Mouse (Mus musculus) activated CD4-positive, CD25-positive, alpha-beta regulatory T cell, adult 4 months (primary cell): ENCODE results near the gene Dnah9. TPM values are rescaled to one million over a fixed set of nuclear protein-coding genes. Genes with fewer than 3 reads are reported as not detected.

Experiments used
- ATAC-seq: one replicate; pipeline ENCODE4 v1.8.0; 2017
- polyA plus RNA-seq, 2 experiments: library from polyadenylated mRNA; unstranded; fragments of 100-300 nt; shearing (Covaris generic); gene quantifications; one replicate each; pipeline ENCODE4 v1.2.1; 2017

The Dnah9 gene
- polyA plus RNA-seq, result under 1 TPM in 1 of 2 experiments, not detected in 1; 0.29 TPM

DNA sequence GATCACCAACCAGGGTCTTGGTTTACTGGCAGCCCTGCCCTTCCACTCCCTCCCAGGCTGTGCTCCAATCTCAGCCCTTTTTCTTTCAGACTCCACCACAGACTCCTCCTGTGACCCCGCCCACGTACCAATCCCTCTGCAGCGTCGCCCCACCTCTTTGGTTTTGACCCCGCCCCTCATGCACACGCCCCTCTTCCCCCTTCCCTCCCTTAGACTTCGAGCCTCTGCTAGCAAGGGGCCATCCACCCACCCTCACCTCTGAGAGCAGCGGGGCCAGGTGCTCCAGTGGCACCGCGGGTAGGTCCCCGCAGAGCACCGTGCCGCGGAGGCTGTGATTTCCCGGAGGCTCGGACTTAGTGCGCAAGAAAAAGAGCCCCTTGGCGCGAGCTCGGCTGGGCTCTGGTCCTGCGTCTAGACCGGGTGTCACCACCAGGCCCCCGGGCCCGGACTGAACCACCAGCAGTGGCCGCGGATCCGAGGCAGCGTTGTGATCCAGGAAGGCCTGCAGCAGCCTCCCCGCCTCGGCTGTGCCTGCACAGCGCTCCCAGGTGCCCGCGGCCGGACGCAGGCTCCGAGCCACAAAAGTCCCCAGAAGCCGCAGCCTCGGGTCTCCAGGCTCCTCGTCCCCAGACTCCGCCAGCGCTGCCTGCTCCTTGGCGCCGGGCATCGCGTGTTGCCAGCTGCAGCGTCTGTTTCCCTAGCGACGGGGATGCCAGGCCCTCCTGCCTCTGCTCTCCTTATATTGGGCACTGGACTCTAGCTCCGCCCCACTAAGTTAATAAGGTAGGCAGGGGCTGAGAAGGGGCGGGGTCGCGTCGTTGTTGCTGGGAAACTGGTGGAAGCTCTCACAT, at the start of gene Dnah9:
Gene Dnah9 (minus strand): TSS at position 751 of the 851 bp plus-strand sequence.
- ATAC-seq, result no peak

DNA sequence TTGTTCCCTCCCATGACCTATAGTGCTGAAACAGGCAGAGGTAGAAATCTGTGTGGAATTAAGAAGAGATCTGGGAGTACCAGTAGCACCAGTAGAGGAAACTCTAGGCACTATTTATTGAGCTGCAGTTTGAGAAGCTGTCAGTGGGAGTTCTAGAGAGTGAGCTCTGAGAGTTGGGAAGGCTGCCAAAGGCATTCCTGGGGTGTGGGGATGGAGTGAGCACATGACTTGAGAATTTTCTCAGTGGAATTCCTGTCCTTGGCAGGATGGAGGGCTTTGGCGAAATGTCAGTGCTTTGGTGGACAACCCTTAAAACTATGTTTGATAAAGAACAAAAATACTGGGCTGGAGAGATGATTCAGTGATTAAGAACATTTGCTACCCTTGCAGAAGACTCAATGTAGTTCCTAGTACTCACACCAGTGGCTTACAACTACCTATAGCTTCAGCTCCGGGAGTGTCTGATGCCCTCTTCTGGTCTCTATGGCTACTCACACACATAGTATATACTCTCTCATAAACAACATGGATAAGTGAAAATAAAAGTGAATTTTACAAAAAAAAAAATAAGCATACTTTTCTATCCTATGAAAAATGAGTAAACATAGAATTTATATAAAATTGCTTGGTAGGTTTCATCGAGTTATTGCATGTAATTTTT, 20.4 kb upstream of the Dnah9 start:
- ATAC-seq, result no peak

DNA sequence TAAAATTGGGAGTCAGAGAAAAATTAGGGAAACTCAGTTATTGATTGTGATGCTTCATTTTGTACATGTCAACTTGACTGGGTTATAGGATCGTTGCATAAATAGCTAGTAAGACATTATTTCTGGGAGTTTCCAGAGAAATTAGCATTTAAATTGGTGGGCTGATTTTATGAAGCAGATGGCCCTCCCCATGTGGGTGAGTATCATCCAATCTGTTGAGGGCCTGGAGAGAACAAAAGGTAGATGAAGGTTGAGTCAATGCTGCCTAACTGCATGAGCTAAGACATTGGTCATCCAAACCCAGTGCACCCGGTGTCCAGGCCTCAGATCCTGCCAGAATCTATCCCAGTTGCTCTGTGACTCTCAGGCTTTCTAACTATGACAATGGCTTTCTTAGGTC, 19.8 kb upstream of the Dnah9 start:
- ATAC-seq, result no peak

DNA sequence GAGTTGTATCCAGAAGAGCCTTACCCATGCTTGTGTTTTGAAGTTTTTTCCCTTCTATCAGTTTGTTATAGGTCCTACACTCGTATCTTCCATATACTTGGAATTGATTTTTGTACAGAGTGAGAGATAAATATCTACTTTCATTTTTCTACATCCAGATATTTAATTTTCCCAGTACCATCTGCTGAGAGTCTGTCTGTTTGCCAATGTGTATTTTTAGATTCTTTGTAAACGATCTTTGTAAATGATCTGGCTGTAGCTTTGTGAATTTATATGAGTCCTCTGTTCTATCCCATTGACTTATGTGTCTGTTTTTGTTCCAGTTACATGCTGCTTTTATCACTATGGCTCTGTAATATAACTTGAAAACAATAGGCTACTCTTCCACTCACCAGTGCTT, 9.4 kb upstream of the Dnah9 start:
- ATAC-seq, result no peak

DNA sequence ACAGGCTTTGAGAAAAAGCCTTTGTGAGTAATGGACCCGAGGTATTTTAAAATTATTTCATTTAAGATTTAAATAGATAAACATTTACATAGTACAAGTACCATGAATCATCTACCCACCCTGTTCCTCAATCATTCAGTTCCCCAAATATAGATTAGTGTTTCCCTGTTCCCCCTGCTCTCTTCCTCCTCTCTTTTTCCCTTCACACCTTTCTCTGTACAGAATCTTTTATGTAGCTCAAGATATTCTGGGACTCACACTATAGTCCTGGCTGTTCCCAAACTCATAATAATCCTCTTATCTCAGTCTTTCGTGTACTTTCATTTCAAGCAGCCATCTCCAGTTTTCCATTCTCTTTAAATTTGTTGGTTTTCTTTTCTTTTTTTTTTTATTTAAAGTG, 4.3 kb downstream of the Dnah9 start:
- no peak for ATAC-seq

DNA sequence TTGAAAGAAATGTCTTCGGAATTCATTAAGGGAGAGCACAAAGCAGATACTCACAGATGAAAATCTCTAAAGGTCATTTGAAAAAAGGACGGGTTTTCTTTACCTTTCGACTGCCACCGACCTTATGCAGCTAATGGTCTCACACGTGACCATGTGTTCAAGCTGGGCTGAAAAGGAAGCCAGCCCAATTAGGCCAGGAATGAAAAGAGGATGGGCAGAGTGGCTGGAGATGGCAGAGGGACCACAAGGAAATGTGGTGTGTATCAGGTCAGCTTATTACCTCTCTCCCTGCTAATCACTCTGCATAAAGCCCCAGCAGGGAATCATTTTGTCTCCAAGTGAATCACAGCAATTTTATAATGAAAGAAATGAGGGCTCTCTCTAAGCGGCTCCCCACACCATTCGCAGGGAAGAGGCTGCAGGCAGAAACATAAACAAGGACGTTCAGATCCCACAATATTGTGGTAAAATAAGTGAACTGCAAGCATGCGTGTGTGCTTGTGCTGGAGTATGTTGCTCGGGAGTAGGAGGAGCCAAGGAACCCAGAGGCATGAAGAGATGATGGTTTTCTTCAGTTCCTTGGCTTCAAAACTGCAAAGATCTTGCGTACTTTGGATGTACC, 27.6 kb downstream of the Dnah9 start:
- no peak for ATAC-seq

DNA sequence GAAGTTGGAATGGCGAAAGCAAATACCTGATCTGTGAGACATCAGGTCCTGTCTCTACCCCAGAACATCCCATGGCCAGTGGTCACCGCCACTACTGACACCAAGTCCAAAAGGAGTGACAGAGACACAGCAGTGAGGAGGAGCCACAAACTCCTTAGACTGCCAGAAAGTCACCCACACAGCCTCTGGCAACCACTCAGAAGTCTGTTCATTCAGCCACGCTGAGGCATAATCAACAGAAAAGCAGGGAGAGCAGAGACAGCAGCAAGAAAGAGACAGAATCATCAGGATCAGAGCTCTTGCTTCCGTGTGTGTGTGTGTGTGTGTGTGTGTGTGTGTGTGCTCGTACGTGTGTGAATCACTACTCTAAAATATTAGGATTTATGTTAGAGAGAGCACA, 33.5 kb downstream of the Dnah9 start:
- ATAC-seq, result no peak

DNA sequence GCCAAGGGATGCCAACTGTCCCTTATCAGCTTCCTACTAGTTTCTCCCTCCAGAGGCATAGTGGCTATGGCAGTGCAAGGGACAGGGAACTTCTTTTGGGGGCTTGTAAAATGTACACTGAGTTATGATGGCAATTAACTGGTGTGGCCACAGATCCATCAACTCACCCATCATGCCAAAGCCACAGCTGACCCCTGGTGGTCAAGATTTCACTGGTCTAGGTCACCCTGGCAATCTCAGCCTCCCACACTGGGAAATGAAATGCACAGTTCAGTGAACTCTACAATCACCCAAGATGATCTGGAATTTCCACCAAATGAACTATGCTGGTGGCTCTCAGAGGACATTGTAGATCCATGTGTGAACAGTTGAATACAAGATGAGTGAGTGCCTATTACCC, 42.2 kb downstream of the Dnah9 start:
- no peak for ATAC-seq

DNA sequence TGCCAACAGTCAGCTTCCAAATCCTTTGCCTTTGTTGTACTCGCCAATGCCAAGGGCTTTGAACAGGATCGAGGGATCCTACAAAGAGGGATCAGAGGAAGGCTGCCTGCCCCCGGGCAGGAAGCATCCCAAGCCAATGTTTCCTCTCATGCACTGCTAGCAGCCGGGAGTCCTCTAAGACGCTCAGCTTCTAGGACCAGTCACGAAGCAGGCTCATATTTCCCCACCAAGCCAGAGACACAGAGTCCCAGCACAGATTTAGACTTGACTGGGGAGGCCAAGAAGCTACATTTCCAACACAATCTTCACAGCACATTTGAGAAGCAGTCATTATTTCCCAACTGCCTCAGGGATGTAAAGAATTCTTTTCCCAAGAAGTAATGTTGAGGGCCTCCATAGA, 43.9 kb downstream of the Dnah9 start:
- ATAC-seq, result no peak

DNA sequence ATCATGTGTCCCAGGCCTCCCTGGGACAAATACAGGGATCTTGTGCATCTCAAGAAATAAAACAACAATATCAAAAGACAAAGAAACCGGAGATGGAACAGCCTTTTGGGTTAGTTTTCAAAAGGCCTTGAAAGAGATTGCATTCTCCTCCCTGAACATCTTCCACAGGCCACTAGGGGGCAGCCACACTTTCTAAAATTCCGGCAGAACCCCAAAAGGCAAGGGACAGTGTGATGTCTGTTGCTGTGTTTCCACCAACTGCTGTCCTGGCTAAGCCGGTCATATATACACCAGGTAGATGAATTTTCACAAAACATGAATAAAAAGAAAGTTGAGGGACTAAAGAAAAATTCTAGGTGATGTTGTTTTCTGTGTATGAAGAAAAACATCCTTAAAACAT, 46.3 kb downstream of the Dnah9 start:
- ATAC-seq, result no peak

DNA sequence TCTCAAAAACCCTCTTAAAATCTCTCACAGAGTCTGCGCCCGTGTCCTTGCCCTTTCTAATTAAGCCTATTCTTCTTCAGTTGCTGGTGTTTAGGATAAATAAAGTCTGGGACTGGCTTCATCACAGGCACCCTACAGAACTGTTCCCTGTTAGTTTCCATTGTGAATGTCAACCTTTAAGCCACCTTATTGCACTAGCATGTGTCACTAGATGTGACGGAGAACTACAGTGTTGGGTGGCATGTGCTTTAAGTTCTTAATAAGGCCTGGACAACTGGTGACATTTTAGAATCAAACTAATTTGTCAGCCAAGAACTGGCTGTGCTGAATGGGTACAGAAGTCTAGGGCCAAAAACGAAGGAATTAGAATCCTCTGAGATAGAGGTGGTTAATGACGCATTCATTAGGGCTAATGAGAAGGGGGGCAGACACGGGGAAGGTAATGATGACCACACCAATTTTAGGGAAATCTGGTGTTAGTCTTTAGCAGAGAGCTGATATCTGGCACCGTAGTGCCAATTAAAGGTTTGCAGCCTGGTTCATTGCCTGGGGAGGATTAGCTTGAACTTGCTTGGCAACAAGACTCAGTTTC, 84.6 kb downstream of the Dnah9 start:
- no peak for ATAC-seq

DNA sequence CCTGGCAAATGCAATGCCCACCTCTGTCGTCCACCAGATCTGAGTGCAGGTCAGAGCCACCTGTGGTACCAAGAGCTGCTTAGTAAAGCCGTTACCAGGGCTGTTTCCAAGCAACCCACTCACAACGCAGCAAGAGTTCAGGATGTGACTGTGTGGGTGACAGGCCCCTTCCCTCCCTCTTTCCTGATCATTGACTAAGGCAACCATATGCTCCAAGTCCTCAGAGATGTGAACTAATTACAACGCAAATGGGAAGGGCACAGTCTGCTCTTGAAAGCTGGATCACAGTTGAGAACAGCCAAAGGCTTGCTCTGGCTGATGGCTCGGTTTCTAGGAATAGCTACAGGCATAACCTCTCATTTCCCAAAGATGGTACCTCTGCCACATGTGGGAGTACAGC, 95.4 kb downstream of the Dnah9 start:
- no peak for ATAC-seq

DNA sequence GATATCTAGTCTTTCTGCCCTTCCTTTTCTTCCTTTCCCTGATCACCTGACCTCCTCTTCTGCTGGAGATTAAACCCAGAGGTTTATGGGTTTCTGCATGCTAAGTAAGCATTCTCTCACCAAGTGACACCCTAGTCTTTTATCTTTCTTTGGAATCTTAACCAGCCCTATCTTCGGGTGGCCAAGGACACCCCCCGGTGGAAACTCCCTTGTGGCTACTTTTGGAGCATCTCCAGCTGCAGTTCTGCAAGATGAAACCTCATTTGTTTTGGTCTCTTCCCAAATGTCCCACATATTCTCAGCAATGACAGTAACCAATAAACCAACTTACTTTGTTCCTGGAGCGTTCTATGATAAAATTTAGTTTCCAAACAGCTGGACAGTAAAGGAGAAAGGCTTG, 109.4 kb downstream of the Dnah9 start:
- ATAC-seq, result no peak

DNA sequence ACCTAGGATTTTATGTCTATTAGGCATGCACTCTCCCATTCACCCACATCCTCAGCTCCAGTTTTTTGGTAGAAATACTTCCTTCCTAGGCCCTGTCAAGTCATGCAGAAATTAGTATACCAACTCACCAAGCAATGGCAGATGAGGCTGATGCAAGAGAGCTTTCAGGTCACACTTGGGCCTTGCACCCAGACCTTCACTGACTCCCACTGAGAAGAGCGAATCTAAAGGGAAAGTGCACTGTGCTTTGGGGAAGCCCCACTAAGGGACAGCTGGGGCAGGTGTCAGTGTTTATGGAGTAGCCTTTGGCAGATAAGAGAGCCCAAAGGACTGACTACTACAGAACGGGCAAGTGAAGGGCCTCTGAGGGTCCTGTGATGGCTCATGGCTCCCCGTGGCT, 117.1 kb downstream of the Dnah9 start:
- ATAC-seq, result no peak

DNA sequence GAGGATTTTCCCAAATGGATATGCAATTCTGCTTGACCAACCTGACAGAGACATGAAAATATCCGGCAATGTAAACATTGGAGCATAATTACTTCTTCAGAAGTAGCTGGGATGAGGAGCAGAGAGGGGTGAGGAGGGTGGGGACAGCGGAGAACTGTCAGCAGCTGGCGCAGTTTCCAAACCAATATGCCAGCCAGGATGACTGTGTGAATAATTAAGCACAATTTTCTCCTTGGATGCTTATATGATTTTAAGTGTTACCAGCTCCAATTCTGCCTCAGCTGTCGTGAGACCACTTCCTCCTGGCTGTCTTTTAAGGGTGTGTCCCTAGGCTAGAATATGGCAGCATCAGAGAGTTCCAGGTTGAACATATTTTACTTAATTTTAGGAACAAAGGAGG, 119.2 kb downstream of the Dnah9 start:
- no peak for ATAC-seq

DNA sequence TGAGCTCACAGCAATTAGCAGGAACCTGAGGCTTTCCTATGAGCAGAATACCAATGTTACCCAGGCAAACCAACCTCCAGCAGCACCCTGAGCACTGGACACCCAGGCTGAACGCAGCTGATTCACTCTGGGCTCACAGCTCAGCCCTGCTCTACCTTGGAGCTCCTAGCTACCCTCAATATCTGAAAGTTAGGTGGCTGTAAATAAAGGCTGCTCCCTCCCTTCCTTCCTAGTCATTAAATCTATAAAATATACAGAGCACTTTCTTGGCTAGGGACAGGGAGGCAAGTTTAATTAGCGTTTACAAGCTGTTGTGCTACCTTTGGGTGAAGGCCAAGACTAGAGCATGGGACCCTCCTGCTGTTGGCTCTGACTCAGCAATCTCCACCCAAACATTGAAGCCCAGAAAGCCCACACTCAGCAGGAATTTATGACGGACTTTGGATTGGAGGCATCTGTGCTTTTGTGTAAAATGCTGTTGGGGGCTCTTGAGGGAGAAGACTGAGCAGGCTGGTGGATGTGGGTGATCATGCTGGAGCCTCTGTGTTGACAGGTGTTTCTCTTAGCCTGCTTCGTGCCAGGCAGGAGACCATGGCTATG, 121.7 kb downstream of the Dnah9 start:
- no peak for ATAC-seq

DNA sequence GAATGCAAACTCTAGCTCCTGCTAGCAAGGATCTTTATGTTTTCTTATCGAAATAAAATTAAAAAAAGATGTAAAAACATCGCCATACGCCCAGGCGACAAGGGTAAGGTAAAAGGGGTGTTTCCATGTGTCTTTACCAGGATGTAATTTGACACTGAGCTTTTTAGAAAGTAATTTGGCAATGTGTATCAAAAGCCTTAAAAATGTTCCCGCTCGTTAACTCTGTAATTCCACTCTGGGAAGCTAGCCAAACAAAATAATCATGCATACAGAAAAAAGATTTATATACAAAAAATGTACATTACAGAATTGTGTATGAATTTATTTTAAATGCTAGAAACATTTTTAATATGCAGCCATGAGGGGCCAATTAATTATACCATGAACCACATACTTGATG, 124.7 kb downstream of the Dnah9 start:
- no peak for ATAC-seq

DNA sequence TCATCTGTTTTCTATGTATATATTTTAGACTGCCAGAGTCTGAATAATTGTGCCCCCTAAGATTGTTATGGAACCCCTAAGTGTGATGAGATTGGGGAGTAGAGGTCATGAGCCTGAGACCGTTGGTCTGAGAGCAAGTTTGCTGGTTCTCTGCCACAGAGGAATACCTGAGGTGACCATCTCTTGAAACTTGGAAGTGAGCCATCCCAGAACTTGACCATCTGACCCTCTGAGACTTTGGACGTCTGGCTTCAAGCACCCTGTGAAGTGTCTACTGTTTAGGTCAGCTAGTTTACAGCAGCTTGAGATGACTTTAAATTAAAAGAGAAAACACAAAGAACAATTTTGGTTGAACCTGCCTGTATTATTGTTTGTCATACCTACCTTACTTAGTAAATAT, 125.8 kb downstream of the Dnah9 start:
- no peak for ATAC-seq

DNA sequence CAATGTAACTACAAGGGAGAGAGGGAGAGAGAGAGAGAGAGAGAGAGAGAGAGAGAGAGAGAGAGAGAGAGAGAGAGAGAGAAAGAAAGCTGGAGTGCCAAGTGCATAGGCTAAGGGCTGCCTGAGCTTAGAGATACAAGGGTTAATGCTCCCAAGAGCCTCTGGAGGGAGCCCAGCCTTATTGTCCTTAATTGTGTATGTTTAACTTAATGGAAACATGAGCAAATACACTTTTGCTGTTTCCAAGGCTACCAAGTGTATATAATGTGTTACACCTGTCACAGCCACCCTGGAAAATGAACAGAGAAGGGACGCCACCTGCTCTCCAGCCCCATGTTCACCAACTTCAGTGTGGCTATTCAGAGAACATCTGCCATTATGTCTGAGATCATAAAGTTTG, 142.6 kb downstream of the Dnah9 start:
- ATAC-seq, result no peak

DNA sequence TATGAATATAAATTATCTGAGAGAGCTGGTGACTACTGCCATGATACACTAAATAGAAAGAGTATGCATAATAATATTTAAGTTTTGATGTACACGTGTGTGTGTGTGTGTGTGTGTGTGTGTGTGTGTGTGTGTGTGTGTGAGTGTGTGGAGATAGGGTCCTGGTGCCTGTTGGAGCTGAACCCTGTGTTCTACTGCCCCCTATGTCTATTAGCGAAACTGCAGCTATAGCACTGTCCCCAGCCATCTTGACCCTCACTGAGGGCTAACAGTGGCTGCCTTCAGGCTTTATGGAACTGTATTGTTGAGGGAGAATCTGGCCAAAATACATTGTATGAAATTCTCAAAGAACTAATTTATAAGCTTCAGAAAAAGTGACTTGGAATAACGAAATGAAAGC, 192.5 kb downstream of the Dnah9 start:
- ATAC-seq, result no peak

DNA sequence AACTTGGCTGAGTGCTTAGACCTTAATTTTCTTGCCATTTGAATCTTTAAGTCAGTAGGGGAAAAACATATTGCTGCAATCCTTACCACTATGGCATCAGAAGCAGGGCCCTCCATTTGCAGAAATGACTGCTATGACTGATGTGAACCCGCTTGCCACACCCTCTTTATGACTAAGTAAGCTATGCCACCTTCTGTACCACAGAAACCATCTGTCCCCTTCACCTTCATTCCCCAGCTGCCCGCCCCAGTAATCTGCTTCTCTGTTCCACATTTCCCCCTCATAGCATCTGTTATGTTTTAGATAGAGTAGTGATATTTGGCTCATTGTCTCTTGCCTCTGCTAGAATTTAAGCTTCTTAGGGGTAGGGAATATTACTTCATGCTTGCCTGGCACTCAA, 237.6 kb downstream of the Dnah9 start:
- no peak for ATAC-seq

DNA sequence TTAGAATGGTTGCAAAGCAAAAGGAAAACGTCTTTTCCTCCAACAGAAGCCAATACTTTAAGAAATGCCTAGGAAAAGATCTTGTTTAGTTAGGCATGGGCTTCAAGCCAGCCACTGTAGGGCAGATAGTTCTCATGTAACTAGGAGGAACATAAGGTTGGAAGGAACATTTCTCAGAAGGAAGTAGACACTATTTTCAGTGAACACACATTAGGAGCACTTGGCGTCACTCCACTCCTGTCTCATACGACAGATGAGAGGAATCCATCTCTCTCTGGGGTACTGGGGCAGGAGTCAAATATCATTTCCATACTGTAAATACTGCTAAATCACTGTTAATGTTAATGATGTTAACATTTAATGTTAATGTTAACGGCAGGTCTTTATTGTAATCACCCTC, 238.0 kb downstream of the Dnah9 start:
- no peak for ATAC-seq

DNA sequence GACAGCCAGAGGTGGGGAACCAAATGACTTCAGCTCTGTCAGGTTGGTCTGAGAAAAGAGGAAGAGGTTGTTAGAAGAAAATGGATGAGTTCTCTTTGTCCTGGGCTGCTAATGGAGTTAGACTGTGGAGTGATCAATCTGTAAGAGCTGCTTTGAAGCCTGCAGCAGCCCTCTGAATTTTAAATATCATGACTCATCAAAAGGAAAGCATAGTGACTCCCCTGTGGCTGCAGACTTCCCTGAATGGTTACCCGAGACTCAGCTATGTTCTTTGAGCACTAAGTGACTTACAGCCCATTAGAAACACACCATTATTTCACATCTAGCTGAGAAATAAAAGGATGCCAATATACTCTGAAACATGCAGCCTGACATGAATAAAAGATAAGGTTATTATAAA, 240.4 kb downstream of the Dnah9 start:
- ATAC-seq, result no peak
